Mouse (Mus musculus): ENCODE measurements around the gene Rnf220. TPM values are rescaled to one million over a fixed set of nuclear protein-coding genes. Genes with fewer than 3 reads are reported as not detected.

Gene Rnf220
- total RNA-seq, 2 experiments from 2014 or later: 129 to 148 TPM

DNA sequence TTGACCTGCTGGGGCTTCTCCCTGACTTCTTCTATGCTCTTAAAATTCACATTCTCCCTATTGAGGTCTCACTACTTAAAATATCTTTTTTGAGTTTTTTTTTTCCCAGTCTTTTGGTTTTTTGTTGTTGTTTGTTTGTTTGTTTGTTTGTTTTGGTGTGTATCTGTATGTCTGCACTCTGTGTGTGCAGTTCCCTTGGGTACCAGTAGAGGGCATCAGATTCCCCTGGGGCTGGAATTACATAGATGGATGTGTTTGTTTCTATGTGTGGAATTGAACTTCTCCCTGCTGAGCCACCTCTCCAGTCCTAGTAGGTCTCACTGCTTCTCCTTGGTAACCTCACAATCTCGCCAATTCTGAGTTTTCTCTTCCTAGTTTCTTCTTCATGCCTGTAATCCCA lies 187.4 kb downstream of the Rnf220 start:
- no peak for DNase-seq (ENCODE audit: low spot score in 2 of 2)

DNA sequence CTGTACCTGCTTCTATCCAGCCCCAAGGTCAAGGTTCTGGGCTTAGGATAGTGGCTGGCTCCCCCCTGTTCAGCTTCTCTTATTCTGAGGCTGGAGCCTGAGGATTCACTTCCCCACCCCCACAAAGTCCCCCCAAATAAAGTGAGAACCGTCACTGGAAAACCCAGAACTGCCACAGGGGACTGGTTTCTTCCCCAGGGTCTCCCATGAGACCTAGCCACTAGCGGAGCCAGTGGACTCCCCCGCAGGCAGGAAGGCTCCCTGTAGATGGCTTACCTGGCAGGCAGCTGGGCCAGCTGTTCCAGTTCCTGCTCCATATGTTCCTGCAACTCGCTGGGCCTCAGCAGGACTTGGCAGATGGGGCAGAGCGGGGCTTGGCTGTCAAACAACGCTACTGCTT lies 189.6 kb downstream of the Rnf220 start:
- DNase-seq (ENCODE audit: low spot score in 2 of 2): no peak

- DNase-seq (ENCODE audit: low spot score in 2 of 2): no peak
Observed at GRCm38 (mm10) chr4:117305461-117305860, 191.4 kb downstream of the Rnf220 start.

DNA sequence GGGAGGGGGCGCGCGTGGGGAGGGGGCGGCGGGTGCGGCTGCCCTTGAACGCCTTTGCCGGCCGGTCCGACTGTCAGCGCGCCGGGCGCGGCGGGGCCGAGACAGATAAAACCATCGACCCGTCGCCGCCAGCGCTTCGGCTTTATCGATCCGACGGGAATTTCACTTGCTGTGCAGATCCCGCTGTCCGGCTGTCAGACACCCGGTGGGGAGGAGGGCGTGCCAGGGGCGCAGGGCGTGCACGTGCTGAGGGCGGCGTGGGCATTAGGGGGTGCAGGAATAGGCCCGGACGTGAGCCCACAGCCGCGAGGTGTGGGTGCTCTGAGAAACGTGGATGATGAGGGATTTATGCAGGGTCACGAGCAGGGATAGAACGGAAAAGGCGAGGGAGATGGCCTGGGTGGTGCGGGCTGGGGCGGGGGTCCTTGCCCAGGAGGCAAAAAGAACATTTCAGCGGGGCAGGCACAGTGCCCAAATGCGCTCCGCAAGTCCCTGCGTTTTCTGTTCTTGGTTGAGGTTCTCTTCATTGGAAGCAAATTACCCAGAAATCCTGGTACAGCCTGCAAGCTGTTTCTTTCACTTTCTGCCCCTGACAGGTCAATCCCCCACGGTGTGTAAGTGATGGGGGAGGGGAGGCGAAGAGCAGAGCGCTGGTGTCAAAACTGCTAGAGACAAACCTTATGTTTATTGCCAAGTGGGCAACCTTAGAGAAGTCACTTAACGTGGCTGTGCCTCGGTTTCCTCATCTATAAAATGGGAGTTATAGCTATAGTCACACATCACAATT lies 192.4 kb downstream of the Rnf220 start:
- no peak for DNase-seq (ENCODE audit: low spot score in 2 of 2)

DNA sequence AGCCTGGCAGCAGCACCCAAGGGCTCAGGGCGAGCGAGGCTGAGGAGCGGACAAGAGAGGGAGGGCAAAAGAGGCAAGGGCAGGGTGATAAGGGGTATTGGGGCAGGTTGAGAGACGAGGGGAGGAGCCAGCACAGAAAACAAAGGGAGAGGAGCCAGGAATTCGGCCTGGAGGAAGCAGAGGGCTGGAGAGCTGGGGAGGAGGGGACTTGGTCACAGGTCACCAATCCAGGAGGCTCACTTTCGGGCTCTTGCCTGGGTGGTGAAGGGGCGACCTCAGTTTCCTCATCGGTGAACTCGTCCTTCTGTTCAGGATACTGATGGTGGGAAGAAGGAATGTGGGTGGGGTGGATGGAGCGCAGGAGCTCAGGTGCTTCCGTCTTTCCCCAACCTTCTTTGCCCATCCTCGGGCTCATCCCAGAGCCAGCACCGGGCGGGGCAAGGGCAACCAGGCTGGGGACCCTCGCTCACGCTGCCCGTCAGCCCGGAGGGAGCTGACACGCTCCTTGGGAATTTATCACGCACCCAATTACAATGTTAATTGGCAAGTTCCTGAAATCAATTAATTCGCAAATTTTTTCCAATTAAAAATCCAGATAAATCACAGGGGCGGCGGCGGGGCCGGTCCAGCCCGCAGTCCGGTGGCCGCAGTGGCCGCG lies 193.1 kb downstream of the Rnf220 start:
- DNase-seq (ENCODE audit: low spot score in 2 of 2): no peak

DNA sequence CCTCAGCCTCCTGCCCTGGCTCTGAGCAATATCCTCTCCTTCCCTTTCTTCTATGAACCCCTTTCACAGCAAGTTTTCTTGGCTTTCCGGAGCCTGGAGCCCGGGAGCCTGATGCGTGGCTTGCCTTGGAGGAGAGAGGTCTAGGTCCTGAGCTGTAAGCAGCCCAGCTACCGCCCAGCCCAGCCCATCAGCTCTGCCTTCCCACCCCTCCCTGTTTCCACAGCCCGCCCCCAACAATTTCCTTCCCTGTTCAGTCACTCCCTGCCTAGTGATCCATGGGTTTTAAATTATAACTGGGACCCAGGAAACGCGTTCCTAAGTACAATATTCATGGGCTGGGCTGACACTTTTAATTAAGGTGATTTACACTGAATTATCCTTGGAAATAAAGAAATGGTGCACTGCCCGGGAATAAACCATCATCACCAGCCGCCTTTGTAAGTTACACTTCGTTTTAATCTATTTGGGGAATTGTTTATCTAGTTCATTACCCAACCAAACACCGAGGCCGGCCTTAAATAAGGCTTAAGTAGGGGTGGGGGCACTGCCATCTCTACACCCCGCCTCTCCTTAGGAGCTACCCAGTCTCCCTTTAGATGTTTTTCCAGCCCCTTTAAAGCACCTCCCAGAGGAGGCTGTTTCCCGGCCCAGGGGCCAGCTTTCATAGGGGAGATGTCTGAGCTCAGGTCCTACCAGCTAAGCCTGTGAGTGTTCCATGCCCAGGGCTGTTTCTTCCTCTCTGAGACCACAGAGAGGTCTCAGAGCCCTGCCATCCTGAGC lies 194.6 kb downstream of the Rnf220 start:
- DNase-seq (ENCODE audit: low spot score in 2 of 2): no peak

DNA sequence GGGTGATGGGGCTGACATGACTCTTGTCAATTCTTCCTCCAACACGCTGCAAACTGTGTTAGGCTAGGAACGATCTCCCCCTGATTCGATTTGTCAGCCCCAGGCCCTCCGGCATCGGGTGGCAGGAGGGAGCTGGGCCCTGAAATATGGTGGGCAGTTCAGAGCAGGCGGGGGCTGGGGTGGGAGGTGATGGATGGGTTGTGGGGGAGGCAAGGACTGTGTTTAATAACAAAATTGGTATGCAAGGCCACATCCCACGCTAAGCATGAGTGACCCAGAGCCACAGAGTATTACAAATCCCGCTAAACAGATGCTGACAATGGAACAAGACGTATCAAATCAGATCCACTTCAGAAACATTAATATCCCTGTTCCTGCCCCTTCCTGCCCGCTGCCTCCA lies 196.9 kb downstream of the Rnf220 start:
- DNase-seq (ENCODE audit: low spot score in 2 of 2): no peak

- no peak for DNase-seq (ENCODE audit: low spot score in 2 of 2)
Observed at GRCm38 (mm10) chr4:117297819-117298218, 199.0 kb downstream of the Rnf220 start.

- DNase-seq (ENCODE audit: low spot score in 2 of 2): no peak
Observed at GRCm38 (mm10) chr4:117296849-117297593, 199.8 kb downstream of the Rnf220 start.

- no peak for DNase-seq (ENCODE audit: low spot score in 2 of 2)
Observed at GRCm38 (mm10) chr4:117291696-117292095, 205.2 kb downstream of the Rnf220 start.

DNA sequence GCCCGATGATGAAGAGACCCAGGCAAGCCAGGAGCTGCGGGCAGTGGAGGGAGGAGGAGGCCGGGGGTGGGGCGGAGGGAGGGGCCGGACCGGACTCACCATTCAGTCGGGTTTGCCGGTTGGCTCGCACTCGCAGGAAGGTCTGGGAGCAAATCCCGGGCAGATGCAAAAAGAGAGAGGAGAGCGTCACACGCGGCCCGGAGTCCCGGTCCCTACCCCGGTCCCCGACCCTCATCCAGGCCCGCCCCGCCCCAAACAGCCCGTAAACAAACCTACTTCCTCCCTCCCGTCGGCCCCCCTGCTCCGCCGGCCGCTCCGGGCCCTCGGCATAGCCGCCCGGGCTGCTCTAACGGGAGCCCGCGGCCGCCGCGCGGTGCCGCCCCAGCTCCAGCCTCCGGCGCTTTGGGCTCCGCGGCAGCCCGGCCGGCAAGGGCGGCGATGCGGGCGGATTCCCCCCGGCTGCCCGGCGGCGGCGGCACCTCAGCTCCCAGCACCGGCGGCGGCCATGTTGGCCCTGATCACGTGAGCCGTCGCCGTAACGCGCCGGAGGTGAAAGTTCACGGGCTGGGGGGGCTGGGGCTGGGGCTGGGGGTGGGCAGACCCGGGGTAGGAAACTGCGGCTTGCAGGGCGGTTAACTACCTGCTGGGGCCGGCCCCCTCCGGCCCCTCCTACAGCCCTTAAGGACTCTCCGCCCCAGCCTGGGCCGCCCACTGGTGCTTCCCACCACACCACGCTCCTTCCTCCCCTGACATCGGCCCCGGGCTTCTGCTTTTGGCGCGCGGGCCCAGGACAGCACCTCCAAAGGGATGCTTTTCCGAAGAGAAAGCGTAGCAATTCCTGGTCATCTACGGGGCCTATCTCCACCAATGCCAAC lies 207.7 kb downstream of the Rnf220 start:
- DNase-seq (ENCODE audit: low spot score in 2 of 2): peak; percentile 70 to 82

GRCm38 (mm10) chr4:117288277-117288926 lies 208.4 kb downstream of the Rnf220 start:
- DNase-seq (ENCODE audit: low spot score in 2 of 2): no peak

DNA sequence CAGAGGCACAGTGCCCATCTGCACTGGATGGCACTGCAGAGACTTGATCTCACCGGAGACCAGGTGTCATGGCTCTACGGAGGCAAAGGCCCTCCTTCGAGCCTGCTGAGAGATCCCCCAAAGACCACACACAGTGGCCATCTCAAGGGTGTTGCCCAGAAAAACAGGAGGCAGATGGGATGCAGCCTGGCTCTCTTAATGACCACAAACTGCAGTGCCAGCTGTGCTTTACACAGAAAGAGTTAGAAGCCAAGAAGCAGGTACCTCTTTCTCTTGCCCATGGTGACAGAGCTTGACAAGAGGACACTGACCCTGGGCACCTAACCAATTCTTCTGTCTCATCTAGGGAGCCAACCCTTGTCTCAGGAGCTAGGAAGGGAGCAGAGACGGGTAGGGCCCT lies 212.5 kb downstream of the Rnf220 start:
- DNase-seq (ENCODE audit: low spot score in 2 of 2): no peak

DNA sequence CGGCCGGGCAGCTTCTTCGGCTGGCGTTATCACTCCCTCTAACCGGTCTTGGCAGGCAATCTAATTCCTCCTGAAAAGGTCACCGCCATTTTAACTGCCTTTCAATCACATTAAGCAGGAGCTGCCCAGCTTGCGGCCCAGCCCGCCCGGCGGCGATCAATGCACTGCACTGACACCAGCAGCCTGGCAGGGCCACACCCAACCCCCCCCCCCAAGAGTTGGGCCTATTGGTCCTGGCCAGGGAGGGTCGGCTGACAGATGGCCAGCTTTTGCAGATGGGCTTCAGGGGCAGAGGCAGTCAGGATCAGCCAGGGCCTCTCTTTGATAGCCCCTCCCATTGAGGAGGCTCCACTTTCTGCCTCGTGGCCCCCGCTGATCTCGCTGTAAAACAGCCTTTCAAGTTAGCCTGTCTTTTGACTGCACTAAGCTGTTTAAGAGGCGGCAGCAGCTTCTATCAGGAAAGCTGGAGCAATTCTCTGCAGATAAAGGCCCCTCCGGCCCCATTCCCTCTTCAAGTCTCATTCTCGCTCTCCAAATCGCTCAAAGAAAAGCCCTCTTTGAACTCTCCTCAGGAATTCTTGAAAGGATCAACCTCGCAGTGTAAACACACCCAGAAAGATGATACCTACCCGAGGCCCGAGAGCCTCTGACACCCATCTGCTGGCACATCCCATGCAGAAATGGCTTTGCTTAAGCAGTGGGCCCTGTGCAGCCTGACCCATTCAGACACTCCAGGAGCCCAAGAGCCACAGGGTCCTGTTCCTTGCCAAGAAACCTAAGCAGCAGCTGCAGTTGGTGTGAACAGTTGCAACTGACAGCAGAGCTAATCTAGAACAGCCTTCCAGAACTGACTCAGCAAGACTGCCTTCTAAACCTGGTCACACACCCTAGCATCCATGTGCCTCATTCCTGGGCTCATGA lies 213.3 kb downstream of the Rnf220 start:
- no peak for DNase-seq (ENCODE audit: low spot score in 2 of 2)

DNA sequence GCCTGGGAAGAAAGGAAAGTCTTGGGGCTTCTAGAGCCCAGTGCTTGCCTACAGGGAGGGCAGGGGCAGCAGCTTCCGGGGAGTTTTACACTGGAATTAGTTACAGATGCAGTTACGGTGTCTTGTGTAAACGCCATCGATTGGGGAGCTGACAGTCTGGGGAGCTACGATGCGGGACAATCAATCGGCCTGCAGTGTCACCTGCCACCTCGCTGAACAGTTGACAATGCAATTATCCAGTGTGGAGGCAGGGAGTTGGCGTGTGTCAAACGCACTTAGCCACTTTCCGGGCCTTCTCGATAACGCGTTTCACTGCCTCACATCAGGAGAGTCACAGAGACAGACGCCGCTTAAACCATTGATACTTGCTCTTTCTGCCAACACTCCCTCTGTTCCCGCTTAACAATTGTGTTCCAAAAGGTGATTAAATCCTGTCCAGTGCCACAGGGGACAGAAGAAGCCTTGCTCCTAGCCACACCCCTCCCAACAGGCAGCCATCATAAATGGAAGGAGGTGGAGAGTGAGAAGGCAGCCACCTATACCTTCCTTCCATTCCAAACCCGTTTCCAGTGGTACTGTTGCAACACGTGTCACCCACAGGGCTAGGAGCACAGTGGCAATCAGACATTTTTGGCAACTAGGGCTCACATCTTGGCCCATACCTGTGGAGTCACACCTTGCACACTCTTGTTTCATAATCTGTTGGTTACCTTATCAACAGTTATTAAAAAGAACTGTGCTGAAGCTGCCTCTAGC lies 215.6 kb downstream of the Rnf220 start:
- DNase-seq (ENCODE audit: low spot score in 2 of 2): no peak

DNA sequence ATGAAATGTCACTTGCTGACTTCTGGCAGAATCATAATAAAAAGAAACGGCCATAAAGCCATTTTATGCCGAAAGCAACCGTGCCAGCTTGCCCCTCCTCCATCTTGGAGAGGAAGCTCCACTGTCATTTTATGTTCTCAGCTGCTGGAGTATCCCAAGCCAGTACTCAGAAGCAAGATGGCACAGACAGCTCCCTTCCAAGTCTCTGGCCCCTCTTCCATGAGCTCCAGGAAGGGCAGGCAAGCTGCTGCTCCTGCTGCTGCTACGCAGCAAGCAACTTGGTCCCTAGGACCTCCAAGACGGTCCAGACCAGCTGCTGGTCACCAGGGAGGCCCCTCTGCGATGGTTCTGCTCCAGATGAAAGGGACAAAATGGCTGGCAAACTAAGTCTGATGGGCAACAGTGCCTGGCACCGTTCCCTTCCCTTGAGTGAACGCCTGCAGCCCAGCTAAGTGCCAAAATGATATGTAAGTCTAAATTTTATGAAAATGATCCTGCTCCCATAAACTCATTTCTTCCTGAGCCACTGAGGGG lies 216.4 kb downstream of the Rnf220 start:
- no peak for DNase-seq (ENCODE audit: low spot score in 2 of 2)

DNA sequence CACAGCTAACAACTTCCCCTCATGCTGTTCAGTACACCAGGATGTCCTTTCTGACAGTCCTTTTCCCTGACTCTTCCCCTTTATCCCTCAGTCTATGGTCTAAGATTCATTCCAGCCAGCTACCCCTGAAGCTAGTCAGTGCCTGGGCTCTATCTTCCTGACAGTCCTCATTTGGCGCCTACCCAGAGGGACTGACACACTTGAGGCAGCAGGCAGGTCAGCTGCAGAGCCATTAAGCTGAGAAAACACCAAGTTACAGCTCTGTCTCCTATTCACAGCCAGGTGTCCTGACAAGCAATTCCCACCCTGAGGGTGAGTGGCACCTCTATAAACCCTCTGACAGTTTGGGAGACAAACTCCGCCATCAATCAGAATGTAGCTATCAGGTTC lies 217.6 kb downstream of the Rnf220 start:
- no peak for DNase-seq (ENCODE audit: low spot score in 2 of 2)

All from layer of hippocampus, postnatal 10 days (tissue).